Mouse (Mus musculus): ENCODE data around the gene Fastk. TPM values are rescaled to one million over a fixed set of nuclear protein-coding genes. Genes with fewer than 3 reads are reported as not detected.

The Fastk gene
- polyA plus RNA-seq (2012; ENCODE audit: insufficient read depth, insufficient read length, missing spikeins) = 46.3 and 49.0 TPM in 2 replicates

DNA sequence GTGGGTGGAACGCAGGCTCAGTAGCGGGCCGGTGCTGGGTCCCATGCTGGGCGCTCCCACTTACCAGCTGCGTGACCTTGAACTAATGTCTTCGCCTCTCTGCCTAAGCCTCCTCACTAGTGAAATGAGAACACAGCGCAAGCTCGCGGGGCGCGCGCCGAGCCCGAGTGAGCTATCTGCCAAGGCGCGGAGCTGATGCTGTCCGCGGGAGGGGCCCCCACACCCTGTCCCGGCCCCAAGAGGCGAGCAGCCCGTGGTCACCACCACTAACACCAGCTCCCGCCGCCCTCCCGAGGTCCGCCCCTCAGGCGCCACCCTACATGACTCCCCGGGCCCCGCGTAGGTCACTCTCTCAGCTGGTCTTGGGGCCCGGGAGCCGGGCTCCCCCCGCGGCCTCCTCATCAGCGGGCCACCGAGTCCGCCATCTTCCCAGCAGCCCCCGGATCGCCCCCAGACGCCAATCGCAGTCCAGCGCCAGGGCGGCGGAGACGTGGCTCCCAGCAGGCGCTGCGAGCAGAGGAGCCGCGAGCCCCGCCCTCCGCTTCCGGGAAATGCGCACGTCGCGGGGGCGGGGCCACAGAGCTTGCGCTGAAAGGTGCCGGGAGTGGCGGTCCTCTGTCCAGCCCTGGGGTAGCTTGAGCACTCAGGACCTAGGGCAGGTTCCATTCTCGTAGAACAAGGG is at the start of gene Fastk:
Fastk (minus strand) TSS at position 542 of the 682 bp plus-strand sequence.
- H3K4me1 ChIP-seq (ENCODE audit: control insufficient read depth, insufficient read depth, low read length) = peaks cover 12% of the 10 kb centered on the region
- TF ChIP-seq POLR2A (IDR thresholded peaks at IDR 0.05; ENCODE audit: borderline replicate concordance, low read depth, low read length) (peak; percentile 39; the same call in 1 of the 2 replicates), CTCF (IDR thresholded peaks at IDR 0.05; ENCODE audit: low read depth, low read length) (no peak)
- H3K4me3 ChIP-seq (ENCODE audit: insufficient read depth, low read length) = peak within 1 kb of the TSS; percentile 74
- H3K27ac ChIP-seq (ENCODE audit: insufficient read depth, low read depth, low read length) = peak within 1 kb of the TSS; percentile 55

DNA sequence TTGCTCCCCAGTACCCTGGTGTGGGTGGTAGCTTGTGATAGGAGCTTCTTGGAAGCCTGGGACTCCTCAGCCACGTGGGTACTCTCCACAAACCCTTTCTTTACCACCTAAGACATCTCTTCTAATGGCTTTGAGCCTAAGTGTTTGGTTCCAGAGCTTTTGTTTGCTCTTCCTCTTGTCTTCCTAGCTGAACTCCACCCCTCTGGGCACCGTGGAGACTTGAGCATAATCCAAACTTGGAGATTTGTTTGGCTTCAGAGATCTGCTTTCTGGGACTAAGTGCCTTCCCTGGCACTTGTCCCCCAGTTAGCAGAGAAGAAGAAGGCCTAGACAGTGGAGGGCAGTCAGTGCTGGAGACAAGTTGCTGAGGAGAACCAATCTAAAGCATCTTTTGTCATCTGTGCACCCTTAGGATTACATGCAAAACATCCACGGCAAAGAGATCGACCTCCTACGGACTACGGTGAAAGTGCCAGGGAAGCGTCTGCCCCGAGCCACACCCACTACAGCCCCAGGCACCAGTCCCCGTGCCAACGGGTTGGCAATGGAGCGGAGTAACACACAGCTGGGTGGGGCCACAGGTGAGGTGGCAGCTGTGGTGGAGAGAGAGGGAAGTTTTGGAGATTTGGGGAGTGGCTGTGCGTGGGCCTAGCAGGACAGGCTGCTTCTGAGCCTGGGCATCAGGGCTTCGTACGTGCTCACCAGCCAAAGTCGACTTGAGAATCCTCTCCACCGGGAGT is 47.6 kb upstream of the Fastk start:
- no peak overlapping the region for H3K27ac ChIP-seq (ENCODE audit: insufficient read depth, low read depth, low read length)
- TF ChIP-seq POLR2A (IDR thresholded peaks at IDR 0.05; ENCODE audit: borderline replicate concordance, low read depth, low read length) (no peak), CTCF (IDR thresholded peaks at IDR 0.05; ENCODE audit: low read depth, low read length) (no peak)
- no peak overlapping the region for H3K4me3 ChIP-seq (ENCODE audit: insufficient read depth, low read length)
- H3K4me1 ChIP-seq (ENCODE audit: control insufficient read depth, insufficient read depth, low read length) = no peaks in the 10 kb centered on the region

DNA sequence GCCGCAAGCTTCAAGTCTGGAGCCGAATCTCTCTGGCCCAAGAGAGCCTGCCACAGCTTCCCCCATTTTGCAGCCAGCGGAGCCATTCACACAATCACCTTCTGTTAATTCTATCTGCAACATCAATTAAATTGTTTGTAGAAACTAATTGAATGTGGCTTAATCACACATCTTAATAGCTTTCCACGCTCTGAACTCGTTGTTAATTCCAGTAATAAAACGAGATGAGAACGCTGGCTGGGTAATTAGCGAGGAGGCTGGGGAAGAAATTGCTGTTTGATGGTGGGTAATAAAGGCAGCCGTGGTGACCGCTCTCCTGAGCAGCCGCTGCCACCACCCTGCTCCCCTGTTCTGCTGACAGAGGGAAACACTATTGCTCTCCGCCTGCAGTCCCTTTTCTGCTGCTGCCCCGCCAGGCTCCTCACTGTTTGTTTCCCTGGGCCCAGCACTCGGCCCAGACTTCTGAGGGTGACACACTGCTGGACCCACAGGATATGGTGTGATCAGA is 45.4 kb upstream of the Fastk start:
- TF ChIP-seq POLR2A (IDR thresholded peaks at IDR 0.05; ENCODE audit: borderline replicate concordance, low read depth, low read length) (no peak), CTCF (IDR thresholded peaks at IDR 0.05; ENCODE audit: low read depth, low read length) (no peak)
- H3K27ac ChIP-seq (ENCODE audit: insufficient read depth, low read depth, low read length) = no peak overlapping the region
- H3K4me3 ChIP-seq (ENCODE audit: insufficient read depth, low read length) = no peak overlapping the region
- H3K4me1 ChIP-seq (ENCODE audit: control insufficient read depth, insufficient read depth, low read length) = no peaks in the 10 kb centered on the region

DNA sequence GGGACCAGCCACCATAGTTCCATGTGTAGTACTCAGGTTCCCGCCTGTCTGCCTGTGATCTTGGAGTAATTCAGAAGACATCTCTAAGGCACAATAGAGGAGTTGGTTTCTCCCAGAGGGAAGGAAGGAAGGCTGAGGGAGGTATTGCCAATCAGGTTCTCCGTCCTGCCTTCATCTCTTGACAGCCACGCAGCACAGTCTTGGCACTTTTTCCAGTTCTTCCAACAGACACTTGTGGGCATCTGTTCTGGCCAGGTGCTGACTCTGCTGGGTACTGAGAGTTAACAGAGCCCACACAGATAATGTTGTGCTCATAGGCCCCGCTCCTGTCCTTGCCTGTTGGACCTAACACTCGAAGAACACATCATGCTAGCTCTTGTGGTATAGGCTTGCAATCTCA is 41.7 kb upstream of the Fastk start:
- Histone ChIP-seq H3K4me1 (ENCODE audit: control insufficient read depth, insufficient read depth, low read length) (no peaks in the 10 kb centered on the region), H3K4me3 (ENCODE audit: insufficient read depth, low read length) (no peak overlapping the region), H3K27ac (ENCODE audit: insufficient read depth, low read depth, low read length) (no peak overlapping the region)
- TF ChIP-seq POLR2A (IDR thresholded peaks at IDR 0.05; ENCODE audit: borderline replicate concordance, low read depth, low read length) (no peak), CTCF (IDR thresholded peaks at IDR 0.05; ENCODE audit: low read depth, low read length) (no peak)

DNA sequence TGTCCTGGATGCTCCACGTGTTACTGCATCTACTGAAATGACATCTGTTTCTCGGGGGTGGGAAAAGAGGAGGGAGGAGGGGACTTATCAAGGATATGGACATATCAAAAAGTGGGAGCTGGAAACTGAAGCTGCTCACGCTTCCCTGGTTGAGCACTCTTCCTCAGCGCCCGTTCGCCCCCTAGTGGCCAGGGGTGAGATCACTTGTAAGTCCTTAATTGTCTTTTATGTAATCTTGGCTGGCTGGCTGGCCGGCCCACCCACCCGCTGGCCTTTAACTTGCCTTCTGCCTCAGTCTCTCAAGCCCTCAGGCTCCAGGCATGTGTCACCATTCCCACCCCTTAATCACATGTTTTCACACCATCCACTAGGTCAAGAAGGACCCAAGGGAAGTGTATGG is 41.0 kb upstream of the Fastk start:
- Histone ChIP-seq H3K4me1 (ENCODE audit: control insufficient read depth, insufficient read depth, low read length) (no peaks in the 10 kb centered on the region), H3K4me3 (ENCODE audit: insufficient read depth, low read length) (no peak overlapping the region), H3K27ac (ENCODE audit: insufficient read depth, low read depth, low read length) (no peak overlapping the region)
- TF ChIP-seq CTCF (IDR thresholded peaks at IDR 0.05; ENCODE audit: low read depth, low read length) (peak; percentile 71), POLR2A (IDR thresholded peaks at IDR 0.05; ENCODE audit: borderline replicate concordance, low read depth, low read length) (no peak)

DNA sequence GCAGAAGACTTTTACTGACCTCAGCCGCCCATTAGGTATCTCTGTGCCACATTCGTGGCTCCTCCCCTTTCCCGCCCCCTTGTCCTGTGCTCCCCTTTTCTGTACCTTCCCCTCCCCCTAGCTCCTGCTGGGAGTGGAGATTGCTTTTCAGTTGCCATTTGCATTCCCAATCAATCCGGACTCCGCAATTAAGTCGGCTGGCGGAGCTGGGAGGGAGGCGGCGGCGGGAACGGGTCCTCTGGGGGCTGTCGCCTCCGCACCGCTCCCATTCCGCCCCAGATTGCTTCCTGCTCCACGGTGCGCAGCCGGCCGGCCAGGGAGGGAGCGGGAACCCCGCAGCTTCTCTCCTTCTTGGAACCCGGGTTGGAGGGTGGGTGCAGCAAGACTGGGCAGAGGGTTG is 39.9 kb upstream of the Fastk start:
- Histone ChIP-seq H3K4me3 (ENCODE audit: insufficient read depth, low read length) (no peak overlapping the region), H3K27ac (ENCODE audit: insufficient read depth, low read depth, low read length) (no peak overlapping the region), H3K4me1 (ENCODE audit: control insufficient read depth, insufficient read depth, low read length) (no peaks in the 10 kb centered on the region)
- TF ChIP-seq CTCF (IDR thresholded peaks at IDR 0.05; ENCODE audit: low read depth, low read length) = no peak
- TF ChIP-seq POLR2A (IDR thresholded peaks at IDR 0.05; ENCODE audit: borderline replicate concordance, low read depth, low read length) = no peak

DNA sequence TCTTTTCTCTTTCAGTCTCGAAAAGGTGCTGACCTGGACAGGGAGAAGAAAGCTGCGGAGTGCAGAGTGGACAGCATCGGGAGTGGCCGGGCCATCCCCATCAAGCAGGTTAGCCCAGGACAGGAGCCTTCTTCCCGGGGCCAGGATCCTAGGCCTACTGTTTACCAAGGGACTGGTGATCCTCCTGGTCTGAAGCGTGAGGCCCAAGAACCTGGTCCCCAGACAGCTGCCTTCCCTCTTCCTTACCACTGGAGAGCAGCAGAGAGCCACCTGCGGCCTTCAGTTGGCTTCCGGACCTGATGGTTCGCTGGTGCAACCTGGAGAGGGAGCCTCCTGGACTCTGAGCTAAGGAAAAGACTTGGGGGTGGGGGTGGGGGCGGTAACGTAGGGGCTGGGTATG is 38.2 kb upstream of the Fastk start:
- no peak overlapping the region for H3K4me3 ChIP-seq (ENCODE audit: insufficient read depth, low read length)
- TF ChIP-seq CTCF (IDR thresholded peaks at IDR 0.05; ENCODE audit: low read depth, low read length) (peak; percentile 9; the same call in 1 of the 2 replicates), POLR2A (IDR thresholded peaks at IDR 0.05; ENCODE audit: borderline replicate concordance, low read depth, low read length) (no peak)
- H3K4me1 ChIP-seq (ENCODE audit: control insufficient read depth, insufficient read depth, low read length) = no peaks in the 10 kb centered on the region
- H3K27ac ChIP-seq (ENCODE audit: insufficient read depth, low read depth, low read length) = no peak overlapping the region

DNA sequence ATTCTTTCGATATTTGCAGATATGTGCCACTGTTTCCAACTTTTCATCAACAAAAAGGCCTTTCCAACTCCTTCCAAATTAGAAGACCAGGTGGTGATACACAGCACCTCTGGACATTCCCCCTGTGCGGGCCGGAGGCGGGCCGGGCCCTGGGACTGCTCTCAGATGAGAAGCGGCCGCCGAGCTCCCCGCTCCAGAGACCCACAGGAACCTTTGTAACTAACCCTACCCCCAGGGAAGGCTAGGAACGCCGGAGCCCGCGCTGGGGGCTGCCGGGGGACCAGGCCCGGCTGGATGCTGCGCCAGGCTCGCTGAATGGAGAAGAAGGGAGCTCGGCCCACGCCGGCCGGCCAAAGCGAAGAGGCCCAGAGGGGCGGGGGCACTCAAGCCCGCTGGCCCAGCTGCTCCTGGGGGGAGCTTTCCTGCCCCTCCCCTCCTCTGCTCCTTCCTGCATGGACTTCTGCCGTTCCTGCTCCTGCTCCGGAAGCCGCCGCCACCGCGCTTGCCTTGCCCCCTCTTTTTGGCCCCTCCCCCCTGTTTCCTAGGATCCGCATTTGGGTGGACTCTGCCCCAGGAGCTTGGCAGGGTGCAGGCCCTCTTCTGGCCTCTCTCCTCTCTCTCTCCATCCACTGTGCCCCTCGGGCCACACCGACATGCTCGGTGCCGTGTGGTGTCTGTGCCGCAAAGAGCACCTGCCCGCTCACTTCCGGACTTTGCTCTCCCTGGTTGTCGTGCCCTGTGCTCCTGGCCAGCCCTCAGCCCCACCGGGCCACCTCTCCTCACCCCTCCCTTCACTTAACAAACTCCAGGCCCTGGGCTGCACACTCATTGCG is 37.4 kb upstream of the Fastk start:
- TF ChIP-seq POLR2A (IDR thresholded peaks at IDR 0.05; ENCODE audit: borderline replicate concordance, low read depth, low read length) (no peak), CTCF (IDR thresholded peaks at IDR 0.05; ENCODE audit: low read depth, low read length) (no peak)
- no peak overlapping the region for H3K4me3 ChIP-seq (ENCODE audit: insufficient read depth, low read length)
- H3K27ac ChIP-seq (ENCODE audit: insufficient read depth, low read depth, low read length) = no peak overlapping the region
- no peaks in the 10 kb centered on the region for H3K4me1 ChIP-seq (ENCODE audit: control insufficient read depth, insufficient read depth, low read length)

DNA sequence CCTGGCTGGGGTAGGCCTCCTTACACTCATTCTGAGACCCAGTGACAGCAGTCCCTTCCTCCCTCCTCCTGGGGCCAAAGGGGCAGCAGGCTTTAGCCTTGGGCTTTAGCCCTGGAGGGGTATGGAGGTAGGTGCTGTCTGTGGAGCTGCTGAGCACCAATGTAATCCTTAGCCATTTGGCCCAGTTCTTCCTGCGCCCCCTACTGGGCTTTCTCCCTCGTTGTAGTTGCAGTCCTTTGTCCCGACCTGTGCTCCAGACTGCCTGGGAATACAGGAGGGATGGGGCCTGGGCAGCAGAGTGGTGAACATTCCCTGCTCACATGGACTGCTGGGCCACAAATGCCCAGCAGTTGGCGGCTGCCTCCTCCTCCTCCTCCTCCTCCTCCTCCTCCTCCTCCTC is 36.6 kb upstream of the Fastk start:
- Histone ChIP-seq H3K4me3 (ENCODE audit: insufficient read depth, low read length) (no peak overlapping the region), H3K27ac (ENCODE audit: insufficient read depth, low read depth, low read length) (no peak overlapping the region), H3K4me1 (ENCODE audit: control insufficient read depth, insufficient read depth, low read length) (no peaks in the 10 kb centered on the region)
- peak; percentile 39; the same call in 1 of the 2 replicates for TF ChIP-seq CTCF (IDR thresholded peaks at IDR 0.05; ENCODE audit: low read depth, low read length)
- no peak for TF ChIP-seq POLR2A (IDR thresholded peaks at IDR 0.05; ENCODE audit: borderline replicate concordance, low read depth, low read length)

Data from bone marrow macrophage, adult 2 months (primary cell).